Mouse (Mus musculus) liver, embryonic 15.5 days (tissue): Measurements from ENCODE around the gene Trhde. TPM values are rescaled to one million over a fixed set of nuclear protein-coding genes. Genes with fewer than 3 reads are reported as not detected.

ENCODE experiments used
- ATAC-seq: fragments of 200-750 bp; cut with Nextera tagmentation; 2 replicates; pipeline ENCODE4 v1.8.0; 2017; ENCODE audit warnings: moderate number of reproducible peaks, mild to moderate bottlenecking, moderate library complexity; ENCODE audit not compliant: insufficient read depth
- H3K27ac ChIP-seq: fragments of 300-500 bp; sonication (generic); replicated peaks from 2 replicates; pipeline ENCODE4 v1.5.1; 2015; ENCODE audit warnings: mild to moderate bottlenecking, inconsistent platforms
- H3K27me3 ChIP-seq: fragments of 300-500 bp; sonication (generic); 2 replicates; pipeline ENCODE4 v1.6.1; 2015; ENCODE audit warnings: mild to moderate bottlenecking, inconsistent platforms
- H3K36me3 ChIP-seq: fragments of 300-500 bp; sonication (generic); replicated peaks from 2 replicates; pipeline ENCODE4 v1.6.1; 2015; ENCODE audit warnings: moderate library complexity, mild to moderate bottlenecking, inconsistent platforms
- H3K4me1 ChIP-seq: fragments of 300-500 bp; sonication (generic); replicated peaks from 2 replicates; pipeline ENCODE4 v1.6.1; 2015; ENCODE audit warnings: inconsistent platforms
- H3K4me2 ChIP-seq: fragments of 300-500 bp; sonication (generic); 2 replicates; pipeline ENCODE4 v1.6.1; 2015; ENCODE audit warnings: moderate library complexity, mild to moderate bottlenecking, inconsistent platforms
- H3K4me3 ChIP-seq: fragments of 300-500 bp; sonication (generic); replicated peaks from 2 replicates; pipeline ENCODE4 v1.5.1; 2015; ENCODE audit warnings: mild to moderate bottlenecking, inconsistent platforms
- H3K9ac ChIP-seq: fragments of 300-500 bp; sonication (generic); 2 replicates; pipeline ENCODE4 v1.6.1; 2015; ENCODE audit warnings: moderate library complexity, mild to moderate bottlenecking, inconsistent platforms
- H3K9me3 ChIP-seq: fragments of 300-500 bp; sonication (generic); replicated peaks from 2 replicates; pipeline ENCODE4 v1.6.1; 2016; ENCODE audit warnings: inconsistent platforms
- WGBS: fragments of 180-500 bp; shearing (Covaris S2); methylation state at CpG from one replicate; pipeline ENCODE4 v1.1.7; 2015; ENCODE audit warnings: mixed read lengths; ENCODE audit not compliant: insufficient replicate concordance; 5-methylcytosine and 5-hydroxymethylcytosine counted together
- polyA plus RNA-seq: library from polyadenylated mRNA; unstranded; fragments of >200 nt; fragmentation: Nextera tagmentation; extraction: Ambion mirVana; gene quantifications from 2 replicates; pipeline ENCODE4 v1.2.1, GENCODE M21; 2015

Gene Trhde
- polyA plus RNA-seq: not detected in 2 replicates

DNA sequence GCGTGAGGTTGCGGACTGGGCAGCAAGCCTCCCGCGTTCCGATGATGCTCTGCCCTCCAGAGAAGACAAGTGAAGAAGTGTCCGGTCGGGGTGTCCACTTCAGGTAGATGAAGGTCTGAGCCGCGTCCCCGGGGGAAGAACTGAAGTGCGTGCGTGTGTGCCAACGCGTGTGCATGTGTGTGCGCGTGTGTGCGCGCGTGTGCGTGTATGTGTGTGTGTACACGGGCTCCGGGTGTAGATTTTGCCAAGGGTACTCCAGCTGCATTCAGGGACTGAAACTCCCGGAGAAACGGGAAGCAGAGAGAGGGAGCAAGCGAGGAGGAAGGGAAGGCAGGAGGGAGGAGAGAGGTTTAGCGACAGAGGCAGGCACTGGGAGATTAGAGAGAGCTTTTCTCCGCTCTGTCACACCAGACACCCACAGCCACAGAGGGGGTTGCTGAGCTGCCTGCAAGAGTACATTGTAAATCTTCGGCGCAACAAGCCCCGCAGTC is at the start of gene Trhde:
Gene Trhde, minus strand, starts transcription at position 147 of the 491 bp plus-strand sequence.
- no peak for ATAC-seq
- no peak within 1 kb of the TSS for H3K9ac ChIP-seq
- H3K4me1 ChIP-seq: no peaks in the 10 kb centered on the region
- 4% methylated on average over 30 of the region's 30 CpGs for WGBS
- H3K36me3 ChIP-seq: no peaks in the 10 kb centered on the region
- H3K4me3 ChIP-seq: peak within 1 kb of the TSS; percentile 22
- H3K27ac ChIP-seq: no peak within 1 kb of the TSS
- H3K9me3 ChIP-seq: no peaks in the 10 kb centered on the region
- peak within 1 kb of the TSS; percentile 48 for H3K4me2 ChIP-seq
- H3K27me3 ChIP-seq: peaks cover 46% of the 10 kb centered on the region

DNA sequence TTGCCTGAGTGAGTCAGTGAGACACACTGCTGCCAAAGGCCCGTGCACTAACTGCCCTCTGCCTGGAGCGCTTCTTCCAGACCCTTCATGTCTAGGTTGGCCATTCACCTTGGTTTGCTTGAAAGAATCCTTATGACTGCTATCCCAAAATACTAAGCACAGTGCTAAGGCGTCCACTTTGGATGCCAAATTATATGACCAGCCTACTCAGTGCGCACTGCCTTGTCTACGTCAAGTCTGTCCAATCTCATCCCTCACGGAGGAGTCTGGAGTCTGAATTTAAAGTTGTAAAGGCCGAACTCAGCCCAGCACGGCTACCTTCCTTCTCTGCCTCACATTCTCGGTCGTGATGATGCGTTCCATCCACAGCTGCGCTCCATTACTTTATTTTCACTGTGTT is 39.9 kb upstream of the Trhde start:
- Histone ChIP-seq H3K9ac (no peak overlapping the region), H3K4me2 (no peak overlapping the region), H3K27me3 (no peaks in the 10 kb centered on the region), H3K9me3 (no peaks in the 10 kb centered on the region), H3K36me3 (no peaks in the 10 kb centered on the region), H3K27ac (no peak overlapping the region), H3K4me3 (no peak overlapping the region), H3K4me1 (no peaks in the 10 kb centered on the region)
- WGBS: 71% methylated on average over 12 of the region's 12 CpGs
- ATAC-seq: no peak

DNA sequence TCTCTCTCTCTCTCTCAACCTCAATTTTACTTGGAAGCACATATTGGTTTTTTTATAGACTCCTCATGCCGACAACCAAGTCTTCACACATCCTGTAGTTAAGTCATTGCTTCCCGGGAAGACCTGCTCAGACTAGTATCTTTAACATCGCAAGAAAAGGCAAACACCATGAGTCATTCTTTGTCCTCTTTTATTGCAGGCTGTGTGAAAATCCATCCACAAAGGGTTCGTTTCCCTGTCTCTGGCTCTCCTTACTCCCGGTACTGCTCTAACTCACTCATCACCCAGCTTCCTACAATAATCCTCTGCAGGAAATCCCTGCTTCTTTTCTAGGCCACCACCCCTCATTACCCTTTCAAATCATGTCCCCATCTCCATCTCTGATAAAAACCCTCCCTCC is 39.3 kb upstream of the Trhde start:
- H3K27ac ChIP-seq: no peak overlapping the region
- no peak for ATAC-seq
- H3K4me2 ChIP-seq: no peak overlapping the region
- no peaks in the 10 kb centered on the region for H3K4me1 ChIP-seq
- H3K9ac ChIP-seq: no peak overlapping the region
- H3K27me3 ChIP-seq: no peaks in the 10 kb centered on the region
- 31% methylated on average over 5 of the region's 5 CpGs for WGBS
- H3K36me3 ChIP-seq: no peaks in the 10 kb centered on the region
- H3K9me3 ChIP-seq: no peaks in the 10 kb centered on the region
- no peak overlapping the region for H3K4me3 ChIP-seq

DNA sequence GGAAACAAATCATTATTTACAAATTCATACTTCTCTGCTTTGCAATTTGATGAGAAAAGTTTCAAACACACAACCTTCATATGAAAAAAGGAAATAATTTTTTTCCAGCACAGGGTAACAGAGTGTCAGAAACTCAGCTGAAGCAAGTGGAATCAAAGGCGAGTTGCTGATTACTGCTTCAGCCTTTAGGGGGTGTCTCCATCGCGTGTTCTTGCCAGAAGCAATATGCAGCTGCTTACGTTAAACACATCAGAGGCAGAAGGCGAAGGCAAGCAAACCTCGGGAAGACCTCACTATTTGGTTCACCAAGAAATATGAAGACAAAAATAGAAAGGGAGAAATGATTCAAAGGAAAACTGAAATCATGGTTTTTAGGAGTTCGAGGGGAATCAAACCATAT is 29.2 kb upstream of the Trhde start:
- 0 out of 2 replicates have a peak, but pooled peaks cover 2% of the 10 kb centered on the region for H3K9me3 ChIP-seq
- H3K4me2 ChIP-seq: no peak overlapping the region
- no peak for ATAC-seq
- 42% methylated on average over 7 of the region's 7 CpGs for WGBS
- no peaks in the 10 kb centered on the region for H3K4me1 ChIP-seq
- H3K36me3 ChIP-seq: no peaks in the 10 kb centered on the region
- H3K27ac ChIP-seq: no peak overlapping the region
- H3K9ac ChIP-seq: no peak overlapping the region
- H3K27me3 ChIP-seq: no peaks in the 10 kb centered on the region
- H3K4me3 ChIP-seq: no peak overlapping the region

DNA sequence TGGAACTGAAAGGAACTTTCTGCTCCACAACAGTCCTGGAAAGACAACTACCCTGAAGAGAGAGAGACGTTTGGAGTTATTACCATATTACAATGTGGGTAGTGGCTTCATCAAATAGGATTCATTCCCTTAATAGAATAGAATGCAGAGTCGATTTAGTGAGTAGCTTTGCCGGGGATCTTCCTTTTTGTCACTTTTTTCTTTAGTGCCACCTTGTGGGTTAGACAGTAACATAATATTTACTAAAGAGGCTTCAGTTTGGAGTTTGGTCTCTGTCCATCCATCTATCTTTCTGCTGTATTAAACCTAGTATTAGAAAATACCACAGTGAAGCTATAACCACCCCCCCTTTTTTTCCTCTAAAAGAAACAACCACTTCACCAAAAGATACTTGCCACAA is 6.7 kb upstream of the Trhde start:
- WGBS: 46% methylated on average over 3 of the region's 3 CpGs
- no peak for ATAC-seq
- peaks cover 2% of the 10 kb centered on the region; the same call in 1 of the 2 replicates for H3K27me3 ChIP-seq
- no peak overlapping the region for H3K27ac ChIP-seq
- no peak overlapping the region for H3K4me3 ChIP-seq
- H3K4me1 ChIP-seq: no peaks in the 10 kb centered on the region
- no peaks in the 10 kb centered on the region for H3K36me3 ChIP-seq
- no peak overlapping the region for H3K9ac ChIP-seq
- H3K9me3 ChIP-seq: no peaks in the 10 kb centered on the region
- H3K4me2 ChIP-seq: no peak overlapping the region

DNA sequence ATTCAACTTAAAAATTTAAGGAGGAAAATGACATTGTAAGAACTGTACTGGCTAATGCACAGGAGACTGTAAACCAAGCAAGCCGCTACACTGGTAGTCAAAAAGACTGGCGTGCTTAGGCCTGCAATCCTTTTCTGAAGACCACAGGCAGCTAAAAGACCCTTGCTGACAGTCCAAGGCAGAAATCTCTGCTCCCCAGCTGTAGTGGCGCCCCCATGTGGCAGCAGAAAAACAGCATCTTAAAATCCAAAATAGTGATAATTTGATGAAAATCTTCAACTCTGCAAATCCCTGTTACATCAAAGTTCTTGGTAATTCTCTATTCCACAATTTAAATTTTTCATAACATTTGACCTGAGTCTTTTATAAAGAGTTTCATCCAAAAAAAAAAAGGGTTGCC is 3.8 kb upstream of the Trhde start:
- Histone ChIP-seq H3K9me3 (no peaks in the 10 kb centered on the region), H3K4me2 (no peak overlapping the region), H3K4me3 (no peak overlapping the region), H3K4me1 (no peaks in the 10 kb centered on the region), H3K9ac (no peak overlapping the region), H3K36me3 (no peaks in the 10 kb centered on the region), H3K27ac (no peak overlapping the region), H3K27me3 (peaks cover 30% of the 10 kb centered on the region)
- WGBS: 33% methylated on average over 3 of the region's 3 CpGs
- no peak for ATAC-seq

DNA sequence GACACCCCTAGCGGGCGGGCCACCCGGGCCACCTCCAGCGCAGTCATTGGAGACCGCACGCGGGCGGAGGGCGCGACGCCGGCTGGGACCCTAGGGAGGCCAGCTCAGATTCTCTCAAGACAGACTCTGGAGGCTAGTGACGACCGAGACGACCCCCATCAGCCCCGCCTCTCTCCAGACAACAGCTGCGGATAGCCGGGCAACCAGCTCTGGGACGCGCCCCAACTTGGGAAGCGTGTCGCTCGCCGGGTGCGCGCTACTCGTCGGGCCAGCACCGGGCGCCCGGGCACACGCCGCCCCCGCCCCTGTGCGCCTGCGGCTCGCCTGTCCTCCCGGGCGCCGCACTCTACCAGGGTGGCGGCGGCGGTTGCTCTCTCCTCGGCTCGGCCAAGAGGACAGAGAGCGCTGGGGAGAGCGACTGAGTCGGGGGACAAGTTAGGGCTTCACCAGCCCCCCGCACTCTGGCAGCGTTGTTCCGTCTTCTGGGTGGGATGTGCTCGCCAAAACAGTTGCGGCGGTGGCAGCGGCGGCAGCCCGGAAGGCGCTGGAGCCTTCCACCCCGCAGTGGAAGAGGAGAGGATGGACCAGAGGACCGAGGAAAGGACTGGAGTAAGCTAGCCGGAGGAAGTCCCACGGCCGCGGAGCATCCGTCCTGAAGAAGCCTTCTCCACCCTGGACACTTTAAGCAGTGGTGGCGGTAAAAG is 498 bp downstream of the Trhde start:
- Histone ChIP-seq H3K27me3 (peaks cover 46% of the 10 kb centered on the region), H3K9ac (no peak overlapping the region), H3K4me1 (no peaks in the 10 kb centered on the region), H3K9me3 (no peaks in the 10 kb centered on the region), H3K36me3 (no peaks in the 10 kb centered on the region), H3K4me3 (peak overlapping the region; percentile 22), H3K4me2 (peak overlapping the region; percentile 48), H3K27ac (no peak overlapping the region)
- ATAC-seq: no peak
- WGBS: 2% methylated on average over 66 of the region's 66 CpGs

DNA sequence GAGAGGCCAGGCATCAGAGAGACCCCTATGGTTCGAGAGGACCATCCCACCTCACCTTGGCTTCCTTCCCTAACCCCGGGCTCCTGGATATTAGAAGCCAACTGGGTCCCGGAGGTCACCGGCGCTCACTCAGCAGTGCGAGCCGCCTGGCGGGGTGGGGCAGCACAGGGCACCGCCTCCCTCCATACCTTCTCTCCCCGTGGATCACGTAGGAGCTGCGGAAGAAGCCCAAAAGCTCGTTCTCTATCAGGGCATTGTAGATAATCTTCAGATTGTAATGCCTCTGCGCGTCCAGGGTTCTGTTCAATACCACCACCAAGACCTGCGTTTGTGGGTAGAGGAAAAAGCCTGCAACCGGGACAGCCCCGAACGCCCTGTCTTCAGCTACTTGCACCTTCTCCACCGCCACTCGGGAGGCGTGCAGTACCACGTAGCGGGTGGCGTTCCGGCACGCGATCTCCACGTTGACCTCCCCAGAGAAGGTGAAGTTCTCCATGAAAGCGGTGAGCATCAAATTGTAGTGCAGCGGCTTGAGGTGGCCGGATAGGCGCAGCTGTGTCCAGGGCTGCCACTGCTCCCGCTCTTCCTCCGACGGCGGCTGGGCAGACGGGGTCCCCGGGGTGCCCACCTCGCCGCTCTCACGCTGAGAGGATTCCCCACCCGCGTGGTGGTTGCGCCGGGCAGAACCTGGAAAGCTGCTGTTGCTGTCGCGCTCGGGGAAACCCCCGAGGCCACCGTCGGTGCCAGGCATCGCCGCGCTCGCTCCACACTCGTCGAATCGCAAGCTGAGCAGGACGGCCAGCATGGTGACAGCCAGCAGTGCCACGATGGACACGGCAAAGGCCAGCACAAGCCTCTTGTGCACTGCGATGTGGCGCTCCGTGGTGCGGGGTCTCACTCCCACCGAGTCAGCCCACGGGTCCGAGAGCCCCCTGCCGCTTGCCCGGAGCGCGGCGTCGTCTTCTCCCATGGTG is 1.5 kb downstream of the Trhde start:
- Histone ChIP-seq H3K9me3 (no peaks in the 10 kb centered on the region), H3K36me3 (no peaks in the 10 kb centered on the region), H3K4me3 (no peak overlapping the region), H3K27me3 (peaks cover 46% of the 10 kb centered on the region), H3K9ac (no peak overlapping the region), H3K4me1 (no peaks in the 10 kb centered on the region), H3K4me2 (0 out of 2 replicates have a peak overlapping the region, but pooled peaks have one; percentile 10), H3K27ac (no peak overlapping the region)
- ATAC-seq: no peak
- WGBS: 8% methylated on average over 75 of the region's 75 CpGs

DNA sequence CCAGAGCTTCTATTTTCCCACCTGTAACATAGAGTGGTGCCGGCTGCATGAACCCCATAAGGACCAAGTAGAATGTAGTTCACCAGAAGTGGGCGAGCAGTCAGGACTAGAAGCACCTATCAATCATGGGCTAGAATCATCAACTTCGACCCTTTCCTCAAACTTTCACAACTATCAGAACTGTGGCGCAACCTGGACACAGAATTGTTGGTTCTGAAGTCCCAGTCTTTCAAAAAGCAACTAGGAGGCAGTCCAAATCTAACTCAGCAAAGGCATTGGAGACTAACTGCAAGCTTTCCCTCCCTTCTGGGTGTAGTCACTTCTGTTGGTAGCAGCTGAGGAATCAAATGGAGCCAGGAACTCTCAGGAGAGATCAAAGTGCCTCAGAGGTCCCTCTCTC is 2.6 kb downstream of the Trhde start:
- Histone ChIP-seq H3K36me3 (no peaks in the 10 kb centered on the region), H3K27me3 (peaks cover 46% of the 10 kb centered on the region), H3K4me2 (no peak overlapping the region), H3K27ac (no peak overlapping the region), H3K4me3 (no peak overlapping the region), H3K9me3 (no peaks in the 10 kb centered on the region), H3K9ac (no peak overlapping the region), H3K4me1 (no peaks in the 10 kb centered on the region)
- no peak for ATAC-seq
- 58% methylated on average over 4 of the region's 4 CpGs for WGBS

DNA sequence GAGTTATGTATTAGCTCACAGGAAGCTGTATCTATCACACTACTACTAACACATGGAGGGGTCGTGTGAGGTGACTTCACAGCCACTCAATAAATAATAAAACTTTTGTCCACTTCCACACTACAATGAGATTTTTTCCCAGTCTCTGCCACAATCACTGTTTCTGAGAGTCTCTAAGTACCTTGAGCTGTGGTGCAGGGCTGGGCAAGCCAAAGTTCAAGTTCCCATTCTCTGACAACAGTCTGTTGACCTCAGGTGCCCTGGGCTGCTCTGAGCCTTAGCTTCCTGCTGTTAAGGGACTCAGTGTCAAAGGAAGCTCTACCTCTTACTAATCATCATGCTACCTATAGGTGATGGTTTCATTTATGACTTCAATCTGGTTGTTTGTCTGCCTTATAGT is 3.3 kb downstream of the Trhde start:
- no peak for ATAC-seq
- Histone ChIP-seq H3K4me1 (no peaks in the 10 kb centered on the region), H3K27me3 (peaks cover 45% of the 10 kb centered on the region), H3K4me3 (no peak overlapping the region), H3K9ac (no peak overlapping the region), H3K36me3 (no peaks in the 10 kb centered on the region), H3K9me3 (no peaks in the 10 kb centered on the region), H3K4me2 (no peak overlapping the region), H3K27ac (no peak overlapping the region)
- 33% methylated on average over 1 of the region's 1 CpGs for WGBS

DNA sequence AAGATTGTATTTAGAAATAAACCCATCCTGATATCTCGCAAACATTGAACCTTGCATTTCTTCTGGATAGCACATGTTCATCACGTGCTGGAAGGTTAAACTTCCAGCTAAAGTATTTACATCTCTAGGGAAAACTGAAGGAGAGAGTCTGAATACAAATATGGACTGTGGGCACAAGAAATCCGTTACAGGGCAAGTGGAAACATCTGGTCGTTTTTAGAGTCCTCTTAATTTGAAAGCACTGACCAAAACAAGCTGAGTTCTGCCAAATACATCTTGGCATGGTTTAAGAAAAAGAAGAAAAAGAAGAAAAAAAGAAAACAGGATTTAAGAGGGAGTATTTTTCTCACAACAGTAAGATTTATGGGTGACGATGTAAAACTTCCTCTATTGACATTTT is 3.9 kb downstream of the Trhde start:
- Histone ChIP-seq H3K27ac (no peak overlapping the region), H3K4me2 (no peak overlapping the region), H3K4me3 (no peak overlapping the region), H3K36me3 (no peaks in the 10 kb centered on the region), H3K27me3 (peaks cover 40% of the 10 kb centered on the region), H3K9ac (no peak overlapping the region), H3K9me3 (no peaks in the 10 kb centered on the region), H3K4me1 (no peaks in the 10 kb centered on the region)
- no peak for ATAC-seq
- 40% methylated on average over 5 of the region's 5 CpGs for WGBS
